Mouse (Mus musculus): Measurements from ENCODE around the gene Tbc1d21. TPM values are rescaled to one million over a fixed set of nuclear protein-coding genes. Genes with fewer than 3 reads are reported as not detected.

Gene Tbc1d21
- not detected for total RNA-seq (2021)
- long read RNA-seq, experiment 1: 0 reads
- long read RNA-seq, experiment 2: 0 reads

DNA sequence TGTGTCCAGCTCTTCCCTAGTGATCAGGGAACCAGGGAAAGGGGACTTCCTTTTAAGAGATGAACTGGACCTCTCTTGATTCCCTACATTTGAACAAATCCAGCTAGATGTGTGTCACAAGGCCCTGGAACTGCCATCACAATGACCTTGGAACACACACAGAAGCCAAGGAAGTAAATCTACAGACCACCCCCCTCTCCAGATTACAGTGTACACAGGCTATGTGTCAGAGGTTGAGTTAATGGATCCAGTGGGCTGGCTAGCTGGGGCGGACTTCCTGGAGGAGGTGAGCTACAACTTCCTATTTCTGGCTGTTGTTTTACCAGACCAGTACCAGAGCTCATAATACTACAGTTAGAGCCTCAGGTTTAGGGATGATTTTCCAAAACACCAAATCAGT, at the start of gene Tbc1d21:
TSS of gene Tbc1d21 (minus strand) at position 101 of the 400 bp plus-strand sequence.
- no peak for DNase-seq (ENCODE audit: low spot score in 2 of 2)

DNA sequence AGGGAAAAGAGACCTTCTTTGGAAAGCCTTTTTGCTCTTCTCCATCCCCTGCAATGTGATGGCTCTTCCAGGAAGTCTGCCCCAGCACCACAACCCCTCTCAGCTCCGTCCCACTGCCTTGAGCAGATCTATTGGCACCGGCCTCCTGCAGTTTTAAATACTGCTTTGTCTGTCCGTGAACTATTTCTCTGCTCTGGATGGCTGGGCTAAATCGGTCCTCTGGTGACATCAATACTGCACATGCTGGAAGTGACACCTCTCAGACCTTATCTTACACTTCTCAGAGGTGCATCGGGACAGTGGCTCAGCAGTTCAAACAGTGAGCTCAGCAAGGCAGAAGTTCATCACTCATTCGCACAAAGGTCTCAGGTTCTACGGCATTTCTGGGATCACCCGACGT, 41.3 kb upstream of the Tbc1d21 start:
- no peak for DNase-seq (ENCODE audit: low spot score in 2 of 2)

DNA sequence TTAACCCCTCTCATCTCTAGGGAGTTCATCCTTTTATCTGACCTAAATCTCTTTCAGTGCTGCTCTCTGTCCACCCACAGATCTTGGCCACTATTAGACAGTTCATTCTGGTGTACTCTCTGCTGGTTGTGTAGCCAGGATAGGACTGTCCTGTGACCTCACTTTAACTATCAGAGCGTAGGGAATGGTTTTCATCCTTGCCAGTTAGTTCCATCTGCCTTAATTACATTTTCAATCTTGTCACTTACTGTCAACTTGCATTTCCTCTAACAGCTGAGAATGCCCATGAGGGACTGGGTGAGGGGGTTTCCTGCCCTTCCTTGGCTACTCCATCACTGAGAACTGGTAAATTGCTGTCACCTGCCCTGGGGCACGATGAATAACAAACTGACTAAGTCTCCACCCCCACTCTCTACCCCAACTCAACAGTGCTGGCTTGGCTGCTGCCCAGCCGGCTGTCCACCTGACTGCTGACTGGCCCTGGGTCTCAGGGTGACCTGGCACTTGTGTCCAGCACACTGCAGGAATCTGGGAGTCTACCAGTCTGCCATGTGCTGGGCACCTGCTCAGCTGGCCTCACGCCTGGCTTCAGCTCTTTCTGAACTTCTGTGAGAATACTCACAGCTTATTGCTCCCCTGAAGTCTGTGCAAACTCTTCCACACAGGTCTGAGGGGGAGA, 39.9 kb upstream of the Tbc1d21 start:
- no peak for DNase-seq (ENCODE audit: low spot score in 2 of 2)

DNA sequence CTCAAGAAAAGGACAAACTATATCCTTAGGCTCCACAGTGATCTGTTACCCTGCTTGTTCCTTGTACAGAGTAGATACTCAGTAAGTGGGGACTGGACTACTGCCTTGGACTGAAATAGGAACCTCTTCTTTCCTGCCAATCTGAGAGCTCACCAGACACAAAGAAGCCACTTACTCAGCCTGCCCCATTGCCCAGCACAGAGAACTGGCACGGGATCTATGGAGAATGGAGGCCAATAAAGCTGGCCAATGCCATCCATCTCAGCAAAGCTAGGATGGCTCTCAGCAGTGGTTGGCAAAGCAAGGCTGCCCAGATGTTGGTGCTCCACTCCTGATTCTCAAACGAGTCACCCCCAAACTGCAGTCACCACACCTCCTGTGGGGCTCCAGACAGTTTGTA, 39.0 kb upstream of the Tbc1d21 start:
- DNase-seq (ENCODE audit: low spot score in 2 of 2): no peak

DNA sequence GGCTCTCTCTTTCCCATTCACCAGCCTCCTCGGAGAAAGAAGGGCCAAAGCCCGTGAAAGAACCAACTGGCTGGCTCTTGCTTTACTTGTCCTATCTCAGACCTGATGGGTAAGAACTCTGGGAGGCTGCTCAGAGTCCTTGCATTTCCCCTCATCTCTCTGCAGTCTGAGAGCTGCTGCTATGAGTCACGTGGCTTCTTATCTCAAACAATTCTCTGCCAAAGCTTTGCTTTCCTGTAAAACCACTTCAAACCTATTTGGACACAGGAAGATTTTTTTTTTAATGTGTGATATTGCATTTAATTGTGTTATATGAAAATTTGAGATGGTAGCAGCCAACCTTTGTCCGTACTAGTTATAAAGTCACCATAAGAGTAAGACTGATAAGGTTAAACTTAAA, 34.2 kb upstream of the Tbc1d21 start:
- DNase-seq (ENCODE audit: low spot score in 2 of 2): no peak

DNA sequence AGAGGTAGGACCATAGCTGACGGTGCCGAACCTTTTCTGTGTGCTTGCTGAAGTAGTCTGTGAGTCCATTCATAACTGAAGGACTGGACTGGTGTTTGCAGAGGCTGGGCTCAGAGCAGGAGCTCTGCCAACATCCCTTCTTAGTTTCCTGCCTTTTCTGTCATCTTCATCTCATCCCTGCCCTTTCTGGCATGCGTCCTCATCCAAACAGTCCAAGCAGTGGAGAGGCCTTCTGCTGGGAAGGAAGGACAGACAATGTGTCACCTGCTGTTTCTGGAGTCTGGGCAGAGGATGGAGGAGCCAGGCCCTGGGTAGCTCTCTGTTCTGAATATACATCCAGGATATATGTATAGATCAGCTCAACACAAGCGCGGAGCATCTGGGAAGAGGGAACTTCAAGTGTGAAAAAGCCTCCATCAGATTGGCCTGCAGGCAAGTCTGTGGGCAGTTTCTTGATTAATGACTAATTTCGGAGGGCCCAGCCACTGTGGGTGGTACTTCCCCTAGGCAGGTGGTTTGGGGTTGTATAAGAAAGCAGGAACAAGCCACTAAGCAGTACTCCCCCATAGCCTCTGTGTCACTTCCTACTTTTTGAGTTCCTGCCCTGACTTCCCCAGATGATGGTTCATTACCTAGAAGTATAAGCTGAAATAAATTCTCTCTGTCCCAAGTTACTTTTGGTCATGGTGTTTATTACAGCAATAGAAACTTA, 31.3 kb upstream of the Tbc1d21 start:
- no peak for DNase-seq (ENCODE audit: low spot score in 2 of 2)

DNA sequence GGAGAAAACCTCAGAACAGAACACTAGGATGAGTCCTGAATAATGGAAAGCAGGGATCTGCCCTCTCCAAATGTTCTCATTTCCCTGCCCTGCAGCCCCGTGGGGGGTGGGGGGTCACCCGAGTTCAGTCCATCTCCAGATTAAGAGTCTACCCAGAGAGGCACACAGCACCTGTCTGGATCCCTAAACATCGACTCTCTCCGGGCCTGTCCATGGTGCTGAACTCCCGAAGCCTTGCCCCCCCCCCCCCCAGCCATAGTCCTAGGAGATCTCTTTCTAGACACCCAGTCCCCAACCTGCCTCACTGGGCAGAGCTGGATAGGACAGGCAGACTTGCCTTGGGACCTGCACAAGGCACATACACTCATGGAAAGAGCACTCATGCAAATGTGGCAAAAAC, 29.4 kb upstream of the Tbc1d21 start:
- DNase-seq (ENCODE audit: low spot score in 2 of 2): no peak

DNA sequence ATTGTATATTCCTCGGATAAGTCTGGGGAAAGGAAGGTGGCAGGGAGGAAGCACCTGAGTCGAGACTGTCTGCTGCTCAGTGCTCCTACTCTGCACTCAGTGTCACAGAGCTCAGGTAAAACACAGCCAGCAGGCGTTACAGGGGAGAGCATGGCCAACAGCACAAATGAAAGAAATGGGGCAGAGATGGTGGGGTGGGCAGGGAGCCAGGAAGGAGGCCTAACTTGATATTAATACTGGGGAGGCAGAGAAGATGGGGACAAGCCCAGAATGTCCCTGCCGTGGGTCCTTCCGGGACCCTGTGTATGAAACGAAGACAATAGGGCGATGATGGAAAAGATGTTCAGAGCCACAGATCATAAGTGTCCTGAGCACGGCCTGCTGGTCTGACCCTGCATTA, 24.4 kb upstream of the Tbc1d21 start:
- no peak for DNase-seq (ENCODE audit: low spot score in 2 of 2)

DNA sequence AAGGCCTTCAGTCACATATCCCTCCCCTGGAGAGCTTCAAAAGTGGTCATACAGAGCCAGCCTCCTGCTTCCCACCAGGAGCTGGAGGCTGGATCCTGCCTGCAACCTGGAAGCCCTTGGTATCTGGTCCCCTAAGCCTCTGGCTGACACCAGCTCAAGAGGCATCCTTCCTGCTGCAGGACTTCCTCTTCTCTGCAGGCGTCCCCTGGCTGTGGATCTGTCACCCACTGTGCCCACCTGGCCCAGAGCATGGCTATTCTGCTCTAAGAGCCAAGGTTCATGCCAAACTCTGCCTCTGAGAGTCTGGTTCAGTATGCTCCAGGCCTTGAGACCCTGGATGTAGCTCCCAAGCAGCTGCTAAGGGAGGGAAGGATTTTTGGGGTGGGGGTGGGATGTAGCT, 23.6 kb upstream of the Tbc1d21 start:
- DNase-seq (ENCODE audit: low spot score in 2 of 2): no peak

DNA sequence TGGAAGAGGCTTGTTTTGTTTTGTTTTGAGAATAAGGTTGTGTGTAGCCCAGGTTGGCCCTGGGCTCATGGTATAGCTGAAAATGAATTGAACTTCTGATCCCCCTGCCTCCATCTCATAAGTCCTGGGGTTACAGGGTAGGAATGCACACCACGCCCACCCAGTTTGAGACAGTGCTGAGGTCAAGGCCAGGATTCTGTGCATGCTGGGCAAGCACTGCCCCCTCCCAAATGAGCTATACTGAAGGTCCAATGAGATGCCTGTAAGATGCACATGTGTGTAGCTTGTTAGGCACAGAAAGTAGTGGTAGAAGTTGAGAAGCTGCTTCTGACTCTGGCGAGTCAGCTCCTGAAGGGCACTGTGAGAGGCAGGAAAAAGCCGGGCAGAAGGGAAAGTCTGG, 18.1 kb upstream of the Tbc1d21 start:
- DNase-seq (ENCODE audit: low spot score in 2 of 2): no peak

DNA sequence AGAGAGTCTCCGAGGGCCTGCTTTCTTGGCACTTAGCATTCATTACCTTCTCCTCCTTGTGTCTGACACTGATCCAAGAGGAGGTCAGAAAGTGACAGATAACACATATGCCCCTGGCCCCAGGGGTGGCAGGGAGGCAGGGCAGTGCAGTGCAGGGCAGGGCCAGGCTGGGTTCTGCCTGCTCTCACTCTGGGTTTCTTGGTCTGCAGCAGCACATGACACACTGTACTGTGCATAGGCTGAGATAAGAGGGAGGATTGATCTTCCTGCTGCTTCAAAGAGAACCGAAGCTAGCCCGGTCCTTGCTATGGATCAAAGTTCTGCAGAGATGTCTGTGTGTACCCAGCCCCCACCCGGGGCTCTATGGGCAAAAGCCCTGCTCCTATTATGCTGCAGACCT, 8.6 kb upstream of the Tbc1d21 start:
- DNase-seq (ENCODE audit: low spot score in 2 of 2): no peak

DNA sequence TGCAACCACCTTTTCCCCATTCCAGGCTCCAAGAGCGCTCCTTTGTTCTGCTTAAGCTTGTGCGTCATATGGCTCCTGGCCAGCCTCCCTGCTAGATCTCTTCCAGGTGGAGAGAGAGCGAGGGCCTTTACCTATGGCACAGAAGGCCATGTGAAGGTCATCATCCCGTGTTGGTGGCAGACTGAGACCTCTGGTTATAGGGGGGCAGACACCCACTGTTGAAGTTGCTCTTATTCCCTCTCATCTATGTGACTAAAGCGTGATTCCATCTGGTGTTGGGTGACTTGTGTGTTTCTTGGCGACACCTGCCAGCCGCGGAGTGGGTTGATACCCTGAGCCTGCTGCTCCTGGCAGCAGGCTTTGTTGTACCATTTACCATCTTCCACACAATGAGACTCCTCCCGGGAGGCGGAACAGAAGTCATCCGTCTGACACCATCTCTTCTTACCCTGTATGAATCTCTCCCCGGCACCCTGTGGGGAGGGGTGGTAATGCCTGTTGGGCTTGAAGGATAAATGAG, 3.7 kb upstream of the Tbc1d21 start:
- no peak for DNase-seq (ENCODE audit: low spot score in 2 of 2)

DNA sequence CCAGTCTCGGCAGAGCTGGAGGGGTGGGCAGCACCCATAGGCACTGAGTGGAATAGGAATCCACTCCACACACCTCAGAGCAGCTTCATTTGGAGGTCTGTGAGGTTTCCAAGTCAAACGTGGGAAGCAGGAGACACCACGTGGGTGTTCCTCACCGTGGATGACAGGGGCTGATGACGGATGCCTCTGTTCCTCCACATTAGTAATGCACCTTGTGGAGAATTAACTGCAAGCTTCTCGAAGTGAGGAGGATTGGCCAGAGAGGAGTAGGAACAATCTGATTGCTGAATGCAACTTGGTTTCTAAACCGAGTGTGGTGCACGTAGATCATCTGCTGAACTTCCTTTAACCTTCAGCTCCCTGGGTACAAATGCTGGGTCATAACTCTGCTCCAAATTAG, 1.7 kb upstream of the Tbc1d21 start:
- DNase-seq (ENCODE audit: low spot score in 2 of 2): no peak

DNA sequence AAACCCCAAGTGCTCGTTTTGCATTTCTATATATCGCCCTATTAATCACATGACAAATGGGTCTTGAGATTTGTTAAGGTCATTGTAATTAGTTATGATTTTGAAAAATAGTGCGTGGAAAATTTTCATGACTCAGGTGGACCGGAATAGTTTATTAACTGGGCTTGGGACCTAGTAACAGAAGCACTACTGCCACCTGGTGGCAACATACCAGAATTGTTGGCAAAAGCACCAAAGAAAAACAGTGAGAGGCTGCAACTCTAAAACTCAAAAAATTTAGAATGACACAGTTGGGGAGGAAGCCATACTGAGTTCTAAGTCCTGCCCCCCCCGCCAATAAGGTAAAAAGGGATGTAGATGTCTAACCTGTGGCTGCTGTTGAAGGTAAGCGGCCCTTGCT, 611 bp downstream of the Tbc1d21 start:
- peak; percentile 20 to 29 for DNase-seq (ENCODE audit: low spot score in 2 of 2)

DNA sequence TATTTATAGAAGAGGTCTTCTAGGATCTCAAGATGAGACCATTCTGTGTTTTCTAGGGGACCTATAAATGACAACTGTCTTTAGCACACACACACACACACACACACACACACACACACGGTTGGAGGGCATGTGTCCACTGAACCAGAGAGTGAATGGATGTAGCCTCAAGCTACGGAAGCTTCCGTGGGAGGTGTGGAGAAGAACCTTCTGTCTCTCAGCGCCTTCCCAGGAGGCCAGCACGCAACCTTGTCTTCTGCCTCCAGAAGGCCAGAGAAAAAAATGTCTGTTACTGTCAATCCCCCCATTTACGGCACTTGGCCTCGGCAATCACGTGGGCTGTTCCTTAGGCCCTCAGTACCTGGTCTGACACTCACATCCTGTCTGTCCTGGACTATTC, 5.9 kb downstream of the Tbc1d21 start:
- DNase-seq (ENCODE audit: low spot score in 2 of 2): no peak

DNA sequence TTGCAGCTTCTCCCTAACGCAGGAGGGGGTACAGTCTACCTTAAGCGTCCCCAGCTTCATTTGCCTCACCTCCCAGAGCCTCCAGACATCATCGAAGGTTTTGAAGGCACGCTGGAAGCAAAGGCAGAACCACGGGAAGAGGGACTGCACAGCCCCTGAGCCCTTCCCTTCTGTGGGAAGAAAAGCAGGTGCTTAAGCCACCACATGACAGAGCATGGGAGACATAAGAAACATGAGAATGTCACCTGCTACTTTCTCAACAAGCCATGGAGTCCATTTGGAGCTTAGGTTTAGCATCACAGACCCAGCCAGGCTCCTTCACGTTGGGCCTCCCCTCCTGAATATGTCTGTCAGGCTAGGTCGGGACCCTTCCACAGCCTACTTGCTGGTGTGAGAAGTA, 8.3 kb downstream of the Tbc1d21 start:
- DNase-seq (ENCODE audit: low spot score in 2 of 2): no peak

DNA sequence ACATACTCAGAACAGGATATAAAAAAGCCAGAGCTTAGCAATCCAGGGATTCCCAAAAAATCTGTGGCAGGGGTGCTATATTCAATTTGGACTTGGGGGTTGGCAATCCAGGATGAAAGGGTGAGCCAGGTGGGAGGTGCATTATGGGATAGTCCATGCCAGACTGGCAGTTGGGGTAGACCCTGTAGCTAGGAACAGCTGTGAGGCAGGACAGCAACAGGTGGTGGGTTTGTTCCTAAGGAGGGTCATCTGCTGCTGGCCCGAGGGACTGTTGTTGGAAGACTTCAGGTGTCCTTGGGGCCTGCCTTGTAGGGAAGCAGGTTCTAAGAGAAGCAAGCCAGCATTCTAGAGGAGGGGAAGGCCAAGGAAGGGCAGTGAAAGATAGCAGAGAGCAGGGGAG, 8.9 kb downstream of the Tbc1d21 start:
- DNase-seq (ENCODE audit: low spot score in 2 of 2): no peak

DNA sequence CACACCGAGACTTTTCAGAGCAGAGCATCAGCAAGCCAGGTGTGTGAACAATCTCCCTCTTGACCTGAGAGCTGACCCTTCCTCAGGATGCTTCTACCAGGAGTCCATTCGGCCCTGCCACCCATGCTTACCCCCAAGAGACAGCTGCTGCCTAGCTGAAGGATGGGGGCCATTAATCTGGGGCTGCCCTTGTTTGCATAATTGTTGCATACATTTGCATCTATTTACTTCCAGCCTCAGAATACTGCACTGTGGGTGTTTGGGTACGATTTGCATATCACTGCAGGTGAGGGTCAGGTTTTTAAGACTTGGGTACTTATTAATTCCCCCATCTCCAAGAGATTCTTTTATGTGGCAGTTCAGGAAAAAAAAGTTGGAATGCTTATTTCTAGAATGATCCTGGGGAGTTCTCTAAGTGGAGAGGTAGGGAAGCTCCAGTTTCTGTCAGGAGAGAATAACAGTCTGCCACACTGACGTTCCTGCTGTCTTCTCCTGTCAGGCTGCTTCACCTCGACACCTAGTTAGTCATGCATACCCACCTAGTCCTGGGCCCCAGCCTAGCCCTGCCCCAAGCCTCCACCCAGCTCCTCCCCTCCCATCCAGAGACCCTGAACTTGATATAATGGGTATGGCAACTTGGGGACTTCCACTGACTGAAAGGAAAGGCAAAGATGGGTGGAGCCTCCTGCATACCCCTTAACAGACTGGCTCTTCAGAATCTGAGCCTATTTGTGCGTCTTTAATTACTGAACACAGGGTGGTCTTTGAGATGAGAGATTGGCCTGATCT, 14.8 kb downstream of the Tbc1d21 start:
- DNase-seq (ENCODE audit: low spot score in 2 of 2): no peak

DNA sequence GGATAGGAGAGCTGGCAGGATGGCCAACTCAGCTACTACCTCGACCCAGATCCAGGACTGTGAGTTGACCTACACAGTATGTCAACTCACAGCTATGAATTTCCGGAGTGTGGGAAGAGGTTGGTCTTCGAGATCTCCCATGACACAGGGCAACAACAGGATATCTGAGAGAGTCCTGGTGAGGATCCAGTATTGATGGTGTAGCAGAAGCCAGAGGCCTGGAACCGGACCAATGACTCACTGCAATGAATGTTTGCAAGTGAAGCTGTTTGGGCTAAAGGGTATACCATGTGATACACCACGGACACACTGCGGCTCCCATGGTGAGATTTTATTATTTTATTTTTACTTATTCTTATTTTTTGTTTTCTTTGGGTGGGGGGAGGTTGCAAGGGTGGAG, 15.6 kb downstream of the Tbc1d21 start:
- no peak for DNase-seq (ENCODE audit: low spot score in 2 of 2)

DNA sequence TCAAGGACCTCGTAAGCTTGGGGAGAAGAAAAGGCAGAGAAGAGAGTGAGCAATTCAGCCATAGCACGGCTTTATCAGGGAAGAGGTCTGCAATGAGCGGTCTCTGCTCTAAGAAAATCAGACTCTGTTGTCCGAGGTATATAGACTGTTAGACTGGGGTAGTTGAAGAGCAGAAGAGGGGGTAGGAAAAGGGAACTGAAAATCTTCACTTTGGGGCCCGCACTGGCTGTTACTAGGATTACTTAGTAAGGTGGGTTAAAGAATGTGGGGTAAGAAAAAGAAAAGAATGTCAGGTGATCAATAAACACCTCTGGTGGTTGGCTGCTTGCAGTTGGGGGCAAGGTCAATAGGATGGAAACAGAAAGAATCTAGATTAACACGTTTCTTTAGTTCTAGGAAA, 17.0 kb downstream of the Tbc1d21 start:
- no peak for DNase-seq (ENCODE audit: low spot score in 2 of 2)

DNA sequence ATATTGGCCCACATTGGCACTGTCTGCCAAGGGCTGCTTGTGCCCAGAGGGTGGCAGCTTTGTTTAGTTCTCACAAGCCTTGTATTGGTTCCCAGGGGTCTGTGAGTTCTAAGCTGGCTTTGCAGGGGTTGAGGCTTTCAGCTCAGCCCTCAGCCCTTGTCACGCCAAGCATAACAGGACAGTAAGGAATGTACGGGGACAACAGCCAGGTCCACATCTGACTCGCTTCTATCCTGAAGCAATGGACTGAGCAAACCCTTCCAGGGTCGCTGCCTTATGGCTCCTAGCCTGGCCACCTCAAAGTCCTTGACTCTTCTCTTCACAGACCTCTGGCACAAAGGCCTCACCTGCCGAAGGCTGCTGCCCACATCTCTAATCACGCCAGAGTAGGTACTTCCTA, 22.5 kb downstream of the Tbc1d21 start:
- DNase-seq (ENCODE audit: low spot score in 2 of 2): no peak

DNA sequence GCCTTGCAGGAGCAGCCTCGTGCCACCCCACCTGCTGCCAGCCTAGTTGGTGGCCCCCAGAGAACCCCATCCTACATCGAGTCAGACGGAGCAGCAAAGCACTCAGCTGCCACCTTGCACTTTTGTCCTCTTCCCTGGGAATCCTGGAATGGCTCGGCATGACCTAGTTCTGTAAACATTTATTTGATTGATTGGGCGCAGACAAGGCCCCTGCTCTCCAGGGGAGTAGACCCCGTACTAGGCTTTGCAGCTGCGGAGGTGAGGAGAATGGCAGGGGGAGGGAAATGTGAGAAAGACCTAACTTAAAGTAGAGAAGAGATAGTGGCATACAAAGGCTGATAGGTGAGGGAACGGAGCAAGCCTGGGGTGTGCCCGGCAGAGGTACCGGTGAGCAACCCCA, 23.8 kb downstream of the Tbc1d21 start:
- DNase-seq (ENCODE audit: low spot score in 2 of 2): no peak

All from adrenal gland, adult 18-20 months (tissue).